Mouse (Mus musculus) bone marrow, adult 2 months (tissue): Measurements from ENCODE around the gene Clrn1.

Experiments
- CTCF ChIP-seq: fragments of 200-500 bp; IDR thresholded peaks from 2 replicates; pipeline ENCODE4 v1.5.1; 2011; ENCODE audit warnings: low read length, control low read depth; ENCODE audit not compliant: control insufficient read depth, insufficient read depth
- POLR2A ChIP-seq: fragments of 200-500 bp; IDR thresholded peaks from 2 replicates; pipeline ENCODE4 v1.6.1; 2011; ENCODE audit warnings: low read depth, mild to moderate bottlenecking, control low read depth, low read length, borderline replicate concordance; ENCODE audit not compliant: control insufficient read depth

DNA sequence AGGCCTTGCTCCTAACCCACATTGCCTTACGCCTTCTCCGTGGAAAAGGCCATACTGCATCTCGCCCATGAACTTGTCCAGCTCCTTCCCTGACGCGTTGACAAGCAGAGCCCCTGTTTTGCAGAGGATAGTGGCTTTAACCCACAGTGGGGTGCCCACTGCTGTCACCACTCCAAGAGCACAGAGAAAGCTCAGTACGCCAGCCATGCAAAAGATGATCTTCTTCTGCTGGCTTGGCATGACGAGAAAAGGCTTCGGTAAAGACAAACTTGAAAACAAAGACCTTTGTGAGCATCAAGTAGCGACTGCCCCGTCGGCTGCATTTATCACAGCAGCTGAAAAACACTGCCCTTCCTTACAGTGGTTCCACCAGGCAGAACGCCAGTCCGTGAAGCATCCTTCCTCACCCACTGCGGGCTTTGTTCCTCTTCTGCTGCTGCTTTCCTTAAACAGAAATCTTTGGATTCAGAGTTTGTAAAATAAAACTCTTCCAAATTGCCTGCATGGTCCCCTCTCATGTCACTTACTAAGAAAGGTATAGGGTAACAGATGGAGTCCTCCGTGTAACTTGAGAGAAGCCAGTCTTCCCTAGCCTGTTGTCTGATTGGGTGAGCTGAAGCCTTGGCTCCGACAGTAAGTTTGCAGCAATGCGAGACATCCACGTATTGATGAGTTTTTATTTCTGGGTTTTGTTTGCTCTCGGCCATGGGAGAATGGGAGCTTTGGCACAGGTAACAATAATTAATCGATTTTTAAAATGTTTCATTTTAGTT is at the start of gene Clrn1:
- TF ChIP-seq POLR2A (no peak), CTCF (no peak)
